Mouse (Mus musculus) heart, embryonic 15.5 days (tissue): ENCODE measurements around the gene Dock11. TPM values are rescaled to one million over a fixed set of nuclear protein-coding genes. Genes with fewer than 3 reads are reported as not detected.

Experiments
- ATAC-seq: fragments of 200-750 bp; cut with Nextera tagmentation; replicated peaks from 2 replicates; pipeline ENCODE4 v1.8.0; 2017; ENCODE audit warnings: low read depth, moderate TSS enrichment; ENCODE audit not compliant: insufficient number of reproducible peaks, insufficient read depth, low FRiP score
- H3K27ac ChIP-seq: fragments of 300-500 bp; sonication (generic); 2 replicates; pipeline ENCODE4 v1.5.1; 2015; ENCODE audit warnings: mild to moderate bottlenecking, inconsistent platforms
- H3K27me3 ChIP-seq: fragments of 300-500 bp; sonication (generic); 2 replicates; pipeline ENCODE4 v1.6.1; 2015; ENCODE audit warnings: inconsistent platforms
- H3K36me3 ChIP-seq: fragments of 300-500 bp; sonication (generic); 2 replicates; pipeline ENCODE4 v1.6.1; 2015; ENCODE audit warnings: mild to moderate bottlenecking, inconsistent platforms
- H3K4me1 ChIP-seq: fragments of 300-500 bp; sonication (generic); replicated peaks from 2 replicates; pipeline ENCODE4 v1.6.1; 2015; ENCODE audit warnings: inconsistent platforms
- H3K4me2 ChIP-seq: fragments of 300-500 bp; sonication (generic); 2 replicates; pipeline ENCODE4 v1.6.1; 2015; ENCODE audit warnings: inconsistent platforms, mild to moderate bottlenecking, moderate library complexity
- H3K4me3 ChIP-seq: fragments of 300-500 bp; sonication (generic); 2 replicates; pipeline ENCODE4 v1.5.1; 2015; ENCODE audit warnings: mild to moderate bottlenecking, inconsistent platforms
- H3K9ac ChIP-seq: fragments of 300-500 bp; sonication (generic); 2 replicates; pipeline ENCODE4 v1.6.1; 2015; ENCODE audit warnings: mild to moderate bottlenecking, inconsistent platforms
- H3K9me3 ChIP-seq: fragments of 300-500 bp; sonication (generic); replicated peaks from 2 replicates; pipeline ENCODE4 v1.6.1; 2016; ENCODE audit warnings: inconsistent platforms
- WGBS: fragments of 180-500 bp; shearing (Covaris S2); methylation state at CpG from one replicate; pipeline ENCODE4 v1.1.7; 2015; ENCODE audit warnings: mixed read lengths; 5-methylcytosine and 5-hydroxymethylcytosine counted together
- polyA plus RNA-seq: library from polyadenylated mRNA; unstranded; fragments of >200 nt; fragmentation: Nextera tagmentation; extraction: Ambion mirVana; gene quantifications from 2 replicates; pipeline ENCODE4 v1.2.1, GENCODE M21; 2015

The Dock11 gene
- polyA plus RNA-seq, 1 experiment from 2014 or later = 6.1 TPM

DNA sequence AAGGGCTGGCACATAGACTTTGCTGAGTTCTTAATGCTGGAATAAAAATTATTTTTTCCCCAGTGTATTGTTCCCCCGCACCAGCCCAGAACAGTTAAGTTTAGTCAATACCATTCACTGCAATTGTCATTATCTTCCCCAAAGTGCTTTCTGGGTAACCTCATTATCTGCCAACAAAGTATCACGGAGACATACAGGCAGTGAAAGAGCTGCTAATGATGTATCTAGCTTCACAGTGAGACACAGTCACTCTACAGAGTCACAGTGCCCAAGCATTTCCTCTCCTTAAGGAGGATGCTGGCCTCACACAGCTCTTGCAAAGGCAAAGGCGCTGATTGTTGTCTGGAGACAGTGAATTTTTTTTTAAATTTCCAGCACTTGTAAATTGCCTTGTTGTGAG, 63.3 kb downstream of the Dock11 start:
- Histone ChIP-seq H3K4me1 (no peaks in the 10 kb centered on the region), H3K9me3 (no peaks in the 10 kb centered on the region), H3K27me3 (no peaks in the 10 kb centered on the region), H3K4me3 (no peak overlapping the region), H3K36me3 (no peaks in the 10 kb centered on the region), H3K4me2 (no peak overlapping the region), H3K27ac (no peak overlapping the region), H3K9ac (no peak overlapping the region)
- WGBS = 63% methylated on average over 3 of the region's 3 CpGs
- no peak for ATAC-seq

DNA sequence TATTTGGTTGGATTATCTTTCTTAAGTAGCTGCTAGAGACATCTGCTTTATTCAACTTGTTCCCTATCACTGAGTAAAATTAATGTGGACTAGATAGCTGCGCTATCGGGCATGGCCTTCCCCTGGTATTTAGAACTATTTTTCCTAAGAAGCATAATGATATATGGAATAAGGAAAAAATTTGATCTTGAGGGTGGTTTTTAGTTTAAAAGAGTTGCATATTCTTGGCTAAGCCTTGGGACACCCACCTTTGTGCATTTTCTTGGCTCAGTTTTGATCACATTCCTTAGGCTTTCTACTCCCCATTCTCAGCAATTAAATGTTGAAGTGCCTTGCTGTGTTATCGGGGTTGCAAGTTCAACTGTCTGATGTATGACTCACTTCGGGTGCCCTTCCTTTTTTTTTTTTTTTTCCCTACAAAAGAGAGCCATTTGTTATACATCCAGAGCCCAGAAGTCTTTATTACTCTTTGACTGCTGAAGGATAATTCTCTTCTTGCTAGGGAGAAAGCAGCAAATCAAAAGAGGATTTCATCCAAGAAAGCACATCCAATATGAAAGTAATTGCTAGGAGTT, 64.0 kb downstream of the Dock11 start:
- Histone ChIP-seq H3K27ac (no peak overlapping the region), H3K36me3 (no peaks in the 10 kb centered on the region), H3K27me3 (no peaks in the 10 kb centered on the region), H3K4me3 (no peak overlapping the region), H3K4me2 (no peak overlapping the region), H3K9me3 (no peaks in the 10 kb centered on the region), H3K9ac (no peak overlapping the region), H3K4me1 (no peaks in the 10 kb centered on the region)
- 66% methylated on average over 4 of the region's 4 CpGs for WGBS
- no peak for ATAC-seq

DNA sequence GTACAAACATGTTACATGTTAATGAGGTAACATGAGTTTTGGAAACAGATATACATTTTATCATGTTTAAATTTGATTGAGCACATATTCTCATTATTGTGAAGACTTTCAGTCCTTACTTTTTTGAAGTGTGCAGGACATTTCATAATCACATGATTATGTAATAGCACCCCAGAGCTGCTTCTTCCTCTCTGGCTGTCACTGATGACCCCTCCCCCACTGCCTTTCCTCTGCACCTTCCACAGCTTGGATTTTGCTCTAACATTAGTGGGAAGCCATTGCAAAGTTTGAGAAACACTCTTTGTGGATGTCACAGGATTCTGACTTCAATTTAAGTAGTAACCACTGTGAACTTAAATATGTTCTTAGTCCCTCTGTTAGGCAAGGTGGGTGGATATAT, 67.6 kb downstream of the Dock11 start:
- Histone ChIP-seq H3K4me3 (no peak overlapping the region), H3K27me3 (no peaks in the 10 kb centered on the region), H3K9ac (no peak overlapping the region), H3K4me1 (no peaks in the 10 kb centered on the region), H3K4me2 (no peak overlapping the region), H3K36me3 (no peaks in the 10 kb centered on the region), H3K27ac (no peak overlapping the region), H3K9me3 (no peaks in the 10 kb centered on the region)
- ATAC-seq = no peak

DNA sequence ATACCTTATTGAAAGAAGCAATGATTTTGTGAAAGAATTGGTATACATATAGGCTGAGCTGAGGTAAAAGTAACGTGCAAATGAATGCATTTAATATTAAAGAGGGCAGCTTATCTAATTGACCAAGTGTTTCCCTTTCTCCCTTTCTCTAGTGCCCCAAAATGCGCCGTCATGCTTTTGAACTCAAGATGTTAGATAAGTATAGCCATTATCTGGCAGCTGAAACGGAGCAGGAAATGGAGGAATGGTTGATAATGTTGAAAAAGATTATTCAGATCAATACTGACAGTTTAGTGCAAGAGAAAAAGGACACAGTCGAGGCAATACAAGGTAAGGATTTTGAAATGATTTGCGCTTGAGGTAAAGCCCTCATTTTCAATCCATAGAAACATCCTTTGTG, 74.5 kb downstream of the Dock11 start:
- Histone ChIP-seq H3K36me3 (no peaks in the 10 kb centered on the region), H3K9me3 (no peaks in the 10 kb centered on the region), H3K27ac (no peak overlapping the region), H3K9ac (no peak overlapping the region), H3K4me2 (no peak overlapping the region), H3K4me3 (no peak overlapping the region), H3K4me1 (no peaks in the 10 kb centered on the region), H3K27me3 (no peaks in the 10 kb centered on the region)
- WGBS = 65% methylated on average over 6 of the region's 6 CpGs
- ATAC-seq = no peak

DNA sequence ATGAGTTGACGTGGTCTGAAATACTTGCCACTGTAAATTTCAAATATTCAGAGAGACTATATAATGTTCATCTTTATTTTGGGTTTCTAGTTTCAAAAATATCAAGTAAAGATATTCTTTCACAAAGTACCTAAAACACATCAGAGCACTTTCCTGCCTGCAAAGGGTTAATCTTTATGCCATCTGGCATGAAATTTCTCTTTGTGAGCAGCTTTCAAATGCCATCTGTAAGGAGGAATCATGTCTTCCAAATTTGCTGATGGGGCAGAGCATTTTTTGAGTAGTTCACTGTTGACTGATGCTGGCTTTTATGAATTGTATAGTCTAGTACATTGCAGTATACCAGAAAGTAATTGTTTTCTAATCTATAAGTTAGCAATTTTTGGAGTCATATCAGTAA, 80.6 kb downstream of the Dock11 start:
- no peak overlapping the region for H3K9ac ChIP-seq
- H3K9me3 ChIP-seq = no peaks in the 10 kb centered on the region
- WGBS = 80% methylated on average over 1 of the region's 1 CpGs
- no peak for ATAC-seq
- no peaks in the 10 kb centered on the region for H3K36me3 ChIP-seq
- no peak overlapping the region for H3K4me3 ChIP-seq
- no peaks in the 10 kb centered on the region for H3K4me1 ChIP-seq
- H3K27ac ChIP-seq = no peak overlapping the region
- H3K4me2 ChIP-seq = no peak overlapping the region
- H3K27me3 ChIP-seq = no peaks in the 10 kb centered on the region

DNA sequence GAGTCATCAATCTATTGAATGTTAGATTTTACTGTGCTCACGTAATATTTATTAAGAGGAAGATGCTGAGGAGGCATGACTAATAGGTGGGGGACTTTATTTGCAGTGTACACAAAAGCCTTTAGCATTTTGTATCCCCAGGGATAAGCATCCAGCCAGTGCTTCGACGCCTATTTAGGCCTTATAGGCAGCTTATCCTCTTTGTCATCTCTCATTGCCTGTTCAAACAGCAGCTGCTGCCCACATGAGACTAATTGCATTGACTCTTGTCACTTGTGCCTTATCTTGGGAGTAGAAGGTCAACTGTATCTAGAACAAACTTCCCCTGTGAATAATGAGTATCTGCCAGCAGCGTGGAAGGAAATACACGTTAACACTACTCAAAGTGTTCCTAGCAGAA, 88.0 kb downstream of the Dock11 start:
- Histone ChIP-seq H3K9ac (no peak overlapping the region), H3K4me1 (no peaks in the 10 kb centered on the region), H3K36me3 (no peaks in the 10 kb centered on the region), H3K27me3 (no peaks in the 10 kb centered on the region), H3K4me3 (no peak overlapping the region), H3K9me3 (no peaks in the 10 kb centered on the region), H3K4me2 (no peak overlapping the region), H3K27ac (no peak overlapping the region)
- WGBS = 53% methylated on average over 5 of the region's 5 CpGs
- ATAC-seq = no peak

DNA sequence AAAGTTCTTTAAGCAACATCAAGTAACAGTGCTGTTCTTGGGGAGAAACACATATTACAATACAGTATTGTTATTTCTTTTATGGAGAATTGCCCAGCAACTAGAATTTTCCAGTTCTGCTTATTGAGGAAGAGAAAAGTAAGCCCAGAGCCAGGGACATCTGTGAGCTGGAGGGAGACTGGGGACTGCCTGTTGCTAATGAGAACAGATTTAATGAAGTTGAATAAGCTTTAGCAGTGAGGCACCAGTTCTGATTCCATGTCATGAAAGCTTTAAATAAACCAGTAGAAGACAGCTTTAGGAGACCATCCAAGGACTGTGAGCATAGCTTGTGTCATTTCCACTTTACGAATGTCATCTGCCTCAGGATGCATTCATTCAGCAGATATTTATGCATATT, 99.3 kb downstream of the Dock11 start:
- Histone ChIP-seq H3K4me3 (no peak overlapping the region), H3K4me2 (no peak overlapping the region), H3K27ac (no peak overlapping the region), H3K9me3 (no peaks in the 10 kb centered on the region), H3K9ac (no peak overlapping the region), H3K27me3 (no peaks in the 10 kb centered on the region), H3K36me3 (no peaks in the 10 kb centered on the region), H3K4me1 (no peaks in the 10 kb centered on the region)
- no peak for ATAC-seq
- WGBS = 90% methylated on average over 1 of the region's 1 CpGs

DNA sequence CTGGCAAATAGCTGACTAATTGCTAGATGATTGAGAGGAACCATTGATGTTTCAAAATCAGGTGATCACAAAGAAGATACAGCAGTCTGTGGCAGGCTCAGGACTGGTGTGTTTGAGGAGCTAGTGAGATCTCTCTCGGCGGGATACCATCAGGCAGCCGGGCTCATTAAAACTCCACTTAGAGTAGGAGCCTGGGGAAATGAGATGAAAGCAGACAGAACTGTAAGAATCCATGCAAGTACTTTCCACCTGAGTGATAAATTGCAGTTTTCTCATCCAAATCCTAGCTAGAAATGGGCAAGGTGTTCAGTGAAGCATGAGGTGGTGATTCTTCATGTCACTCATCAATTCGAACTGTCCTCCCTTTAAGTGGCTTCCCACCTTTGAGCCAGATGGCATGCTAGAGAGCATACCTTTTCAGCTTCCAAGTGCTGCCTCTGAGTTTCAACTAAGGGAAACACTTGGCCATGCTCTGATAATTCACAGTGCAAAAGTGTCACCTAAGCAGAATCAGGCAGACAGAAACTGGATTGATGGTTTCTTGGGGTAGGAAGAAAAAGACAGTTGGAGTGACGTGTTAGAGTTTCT, 102.0 kb downstream of the Dock11 start:
- WGBS = 61% methylated on average over 5 of the region's 5 CpGs

DNA sequence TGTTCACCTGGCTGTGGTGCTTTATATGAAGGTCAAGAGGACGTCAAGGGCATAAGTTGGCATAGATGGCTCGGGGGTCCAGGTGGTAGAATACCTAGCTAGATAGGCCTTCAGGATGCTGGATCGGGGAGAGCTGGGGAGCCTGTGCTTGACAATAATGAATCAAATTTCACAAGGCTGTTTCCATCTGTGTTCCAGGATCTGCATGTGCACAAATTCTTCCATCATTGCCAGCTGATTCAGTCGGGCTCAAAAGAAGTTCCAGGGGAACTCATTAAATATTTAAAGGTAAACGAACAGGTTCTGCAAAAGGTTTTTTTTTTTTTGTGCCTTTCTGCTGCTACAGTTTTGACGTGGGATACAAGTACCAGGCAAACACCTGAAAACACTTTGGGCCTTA, 105.6 kb downstream of the Dock11 start:
- no peaks in the 10 kb centered on the region for H3K4me1 ChIP-seq

More for the DNA sequence above, 102.0 kb downstream of the Dock11 start:
- Histone ChIP-seq H3K4me1 (no peaks in the 10 kb centered on the region), H3K27ac (no peak overlapping the region), H3K9ac (no peak overlapping the region), H3K27me3 (no peaks in the 10 kb centered on the region), H3K4me3 (no peak overlapping the region), H3K36me3 (no peaks in the 10 kb centered on the region), H3K9me3 (no peaks in the 10 kb centered on the region), H3K4me2 (no peak overlapping the region)
- no peak for ATAC-seq

DNA sequence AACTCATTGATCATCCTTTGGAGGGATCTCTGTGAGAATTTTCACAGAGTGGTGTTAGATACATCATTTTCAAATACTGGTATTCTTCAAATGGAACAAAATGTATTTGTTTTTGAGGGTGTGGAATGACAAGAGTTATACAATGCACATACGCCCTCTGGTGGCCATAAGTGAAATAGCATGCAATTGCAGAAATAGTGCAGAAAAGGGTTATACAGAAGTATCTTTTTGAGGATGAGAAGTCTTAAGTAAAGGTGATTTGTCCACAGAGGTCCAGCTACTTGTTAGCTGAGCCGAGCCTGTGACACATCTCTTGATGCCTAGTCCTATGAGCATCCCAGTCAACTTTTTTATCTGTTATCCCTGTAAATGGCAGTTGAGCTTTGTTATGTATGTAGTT, 108.4 kb downstream of the Dock11 start:
- Histone ChIP-seq H3K4me3 (no peak overlapping the region), H3K4me1 (no peaks in the 10 kb centered on the region), H3K9me3 (no peaks in the 10 kb centered on the region), H3K9ac (no peak overlapping the region), H3K27ac (no peak overlapping the region), H3K4me2 (no peak overlapping the region), H3K36me3 (no peaks in the 10 kb centered on the region), H3K27me3 (no peaks in the 10 kb centered on the region)
- 8% methylated on average over 2 of the region's 2 CpGs for WGBS
- ATAC-seq = no peak

More for the DNA sequence above, 105.6 kb downstream of the Dock11 start:
- Histone ChIP-seq H3K27ac (no peak overlapping the region), H3K27me3 (no peaks in the 10 kb centered on the region), H3K4me2 (no peak overlapping the region), H3K36me3 (no peaks in the 10 kb centered on the region), H3K4me3 (no peak overlapping the region), H3K9ac (no peak overlapping the region), H3K9me3 (no peaks in the 10 kb centered on the region)
- 75% methylated on average over 6 of the region's 6 CpGs for WGBS
- ATAC-seq = no peak

DNA sequence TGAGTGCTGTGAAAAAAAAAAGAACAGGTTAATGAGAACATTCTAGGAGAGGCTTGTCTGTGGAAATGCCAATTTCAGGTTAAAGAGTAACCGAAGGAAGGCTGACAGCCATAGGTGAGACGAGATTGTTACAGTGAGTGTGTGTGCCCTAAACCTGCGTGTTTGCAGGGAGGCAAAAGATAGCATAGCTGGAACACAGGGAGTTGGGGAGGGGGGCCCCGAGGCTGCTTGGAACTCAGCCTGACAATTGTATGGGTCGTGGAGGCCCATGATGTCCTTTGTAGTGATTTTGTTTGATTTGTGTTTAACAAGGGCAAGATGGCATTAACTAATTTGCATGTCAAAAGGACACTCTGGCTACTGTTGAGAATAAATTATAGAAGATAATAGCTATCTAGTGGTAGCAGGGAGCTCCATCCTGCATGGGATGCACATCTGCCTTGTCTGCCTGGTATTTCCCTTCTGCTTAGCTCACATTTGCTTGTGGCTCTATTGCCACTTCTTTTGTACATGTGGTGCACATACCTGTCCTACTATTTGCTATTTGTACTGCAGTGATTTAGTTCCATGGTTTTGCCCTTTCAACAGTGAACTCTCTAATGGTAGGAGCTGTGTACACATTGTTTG, 109.3 kb downstream of the Dock11 start:
- H3K4me3 ChIP-seq = no peak overlapping the region
- WGBS = 72% methylated on average over 5 of the region's 5 CpGs
- H3K27me3 ChIP-seq = no peaks in the 10 kb centered on the region
- no peak overlapping the region for H3K4me2 ChIP-seq
- no peaks in the 10 kb centered on the region for H3K4me1 ChIP-seq
- H3K36me3 ChIP-seq = no peaks in the 10 kb centered on the region
- H3K9ac ChIP-seq = no peak overlapping the region
- H3K9me3 ChIP-seq = no peaks in the 10 kb centered on the region
- ATAC-seq = no peak
- H3K27ac ChIP-seq = no peak overlapping the region

DNA sequence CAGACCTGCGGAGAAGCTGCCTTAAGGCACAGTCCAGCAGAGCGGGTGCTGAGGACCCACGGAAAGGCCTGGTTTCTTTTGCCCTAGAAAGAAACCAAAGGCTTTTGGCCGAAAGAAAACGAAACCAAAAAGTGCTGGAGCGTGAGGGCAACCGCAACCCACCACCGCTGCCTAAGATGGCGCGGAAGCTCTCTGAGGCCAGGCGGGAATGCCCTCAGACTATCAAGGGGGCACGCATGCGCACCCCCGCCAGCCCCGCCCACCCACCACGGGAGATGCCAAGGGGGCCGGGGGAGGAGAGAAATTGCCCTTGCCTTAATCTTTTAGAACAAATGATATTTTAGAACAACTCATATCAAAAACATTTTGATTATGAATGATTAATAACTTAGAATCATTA, 137.0 kb downstream of the Dock11 start:
- Histone ChIP-seq H3K36me3 (no peaks in the 10 kb centered on the region), H3K4me2 (no peak overlapping the region), H3K9ac (no peak overlapping the region), H3K9me3 (no peaks in the 10 kb centered on the region), H3K4me3 (no peak overlapping the region), H3K27ac (no peak overlapping the region), H3K4me1 (no peaks in the 10 kb centered on the region), H3K27me3 (no peaks in the 10 kb centered on the region)
- ATAC-seq = no peak
- WGBS = 74% methylated on average over 17 of the region's 17 CpGs
